Mouse (Mus musculus): ENCODE measurements at regions not wholly inside any gene's neighbourhood (a gene's known extent, or its start where the extent isn't known, plus 50 kb on each side); places are given as distances from the start of the nearest gene placed in this dataset.

DNA sequence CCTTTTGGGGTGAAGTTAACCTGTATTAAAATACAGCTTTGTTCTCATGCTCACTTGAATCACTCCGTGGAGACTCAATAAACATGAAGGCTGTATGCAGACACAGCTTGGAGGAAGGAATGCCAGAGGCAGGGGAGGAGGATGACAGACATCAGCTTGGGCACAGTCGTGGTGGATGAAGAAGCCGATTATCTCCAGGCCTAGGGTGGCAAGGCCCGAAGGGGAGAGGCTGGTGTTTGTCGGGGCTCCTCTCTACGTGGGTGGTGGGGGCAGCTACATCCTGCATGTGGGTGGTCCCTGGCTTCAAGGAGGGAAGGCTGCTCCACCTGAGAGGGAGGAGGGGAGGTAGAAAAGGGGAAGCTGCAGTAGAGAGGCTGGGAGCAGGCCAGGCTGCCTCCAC is 163.4 kb upstream of the Arl4c start:
- dilution Hi-C loops (cut with MboI; ENCODE audit: extremely low pct_ligation_motif_present, extremely low pct_unique_long_range_greater_than_20kb, low sequenced_read_pairs): no loop called here
- DNase-seq (ENCODE audit: extremely low read depth): no peak
- in situ Hi-C loops (cut with MboI; ENCODE audit: low pct_ligation_motif_present, low pct_unique_long_range_greater_than_20kb, low sequenced_read_pairs): no loop called here
- Histone ChIP-seq H3K79me2 (replicated peaks; ENCODE audit: control insufficient read depth, extremely low read depth, insufficient read depth, poor library complexity, severe bottlenecking) (no peaks in the 10 kb centered on the region), H3K9ac (ENCODE audit: insufficient read depth, low read depth) (no peak overlapping the region), H3K4me1 (ENCODE audit: control insufficient read depth in 1 of 2, insufficient read depth in 2 of 2) (no peaks in the 10 kb centered on the region), H3K27me3 (replicated peaks) (no peaks in the 10 kb centered on the region), H3K4me2 (ENCODE audit: insufficient read depth, low read depth, poor library complexity, severe bottlenecking) (no peak overlapping the region), H3K27ac (ENCODE audit: insufficient read depth, low read depth) (no peak overlapping the region), H3K36me3 (replicated peaks in 1 of 2; ENCODE audit: control insufficient read depth in 1 of 2, insufficient read depth in 1 of 2, low read length in 1 of 2) (no peaks in the 10 kb centered on the region), H3K4me3 (replicated peaks in 1 of 3; ENCODE audit: low read depth in 2 of 3, low read length in 2 of 3, poor library complexity in 1 of 3) (no peak overlapping the region), H3K9me3 (replicated peaks; ENCODE audit: low read length) (peaks cover 56% of the 10 kb centered on the region)
- TF ChIP-seq MYC (IDR thresholded peaks at IDR 0.05; ENCODE audit: low read depth, low read length) (no peak), JUN (IDR thresholded peaks at IDR 0.05; ENCODE audit: insufficient read depth, low read depth, low read length) (no peak), BHLHE40 (IDR thresholded peaks at IDR 0.05; ENCODE audit: low read depth, low read length) (no peak), ZNF384 (IDR thresholded peaks at IDR 0.05; ENCODE audit: low read depth, low read length) (no peak), NELFE (IDR thresholded peaks at IDR 0.05; ENCODE audit: low read depth, low read length) (no peak), TCF12 (IDR thresholded peaks at IDR 0.05; ENCODE audit: low read depth, low read length) (no peak), RAD21 (IDR thresholded peaks at IDR 0.05; ENCODE audit: low read depth, low read length) (no peak), POLR2A (IDR thresholded peaks at IDR 0.05; ENCODE audit: low read depth, low read length) (no peak), MAFK (IDR thresholded peaks at IDR 0.05; ENCODE audit: insufficient replicate concordance, low read length) (no peak), USF2 (conservative IDR thresholded peaks at IDR 0.05; ENCODE audit: low read depth, low read length) (no peak), JUND (conservative IDR thresholded peaks at IDR 0.05; ENCODE audit: low read depth, low read length) (no peak), ETS1 (conservative IDR thresholded peaks at IDR 0.05; ENCODE audit: low read depth, low read length) (no peak), CHD2 (IDR thresholded peaks at IDR 0.05; ENCODE audit: low read length) (no peak)

DNA sequence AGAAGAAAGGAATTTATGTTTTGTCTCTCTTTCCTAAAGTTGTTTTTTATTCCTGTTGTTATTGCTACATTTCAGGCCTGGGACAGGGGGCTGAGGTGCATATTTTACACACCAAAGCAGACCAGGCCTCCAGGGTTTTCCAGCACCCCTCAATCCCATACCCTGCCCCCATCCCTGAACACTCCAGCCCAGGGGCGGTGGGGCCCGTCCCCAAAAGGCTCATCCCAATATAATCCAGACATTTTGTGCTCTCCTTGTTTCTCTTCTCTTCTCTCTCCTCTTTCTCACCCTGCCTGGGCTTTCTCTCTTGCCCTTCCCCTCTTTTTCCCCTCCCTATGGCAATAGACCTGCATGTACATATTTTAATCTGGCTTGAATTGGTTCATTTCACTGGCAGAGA is 164.6 kb upstream of the Arl4c start:
- no peaks in the 10 kb centered on the region for H3K79me2 ChIP-seq (replicated peaks; ENCODE audit: control insufficient read depth, extremely low read depth, insufficient read depth, poor library complexity, severe bottlenecking)
- H3K36me3 ChIP-seq (replicated peaks in 1 of 2; ENCODE audit: control insufficient read depth in 1 of 2, insufficient read depth in 1 of 2, low read length in 1 of 2): no peaks in the 10 kb centered on the region
- no peaks in the 10 kb centered on the region for H3K27me3 ChIP-seq (replicated peaks)
- TF ChIP-seq MAFK (IDR thresholded peaks at IDR 0.05; ENCODE audit: insufficient replicate concordance, low read length) (no peak), ZKSCAN1 (IDR thresholded peaks at IDR 0.05; ENCODE audit: borderline replicate concordance, low read depth, low read length) (no peak), USF2 (conservative IDR thresholded peaks at IDR 0.05; ENCODE audit: low read depth, low read length) (no peak), ZMIZ1 (IDR thresholded peaks at IDR 0.05; ENCODE audit: low read depth, low read length) (no peak), MAZ (IDR thresholded peaks at IDR 0.05; ENCODE audit: low read depth, low read length) (no peak), POLR2A (IDR thresholded peaks at IDR 0.05; ENCODE audit: low read depth, low read length) (no peak), MAX (IDR thresholded peaks at IDR 0.05; ENCODE audit: low read length) (no peak), POLR2AphosphoS2 (IDR thresholded peaks at IDR 0.05; ENCODE audit: low read depth, low read length) (no peak), HCFC1 (IDR thresholded peaks at IDR 0.05; ENCODE audit: low read depth, low read length) (no peak), SMC3 (IDR thresholded peaks at IDR 0.05; ENCODE audit: low read depth, low read length) (no peak), BHLHE40 (IDR thresholded peaks at IDR 0.05; ENCODE audit: low read depth, low read length) (no peak), RCOR1 (conservative IDR thresholded peaks at IDR 0.05; ENCODE audit: low read depth, low read length) (no peak), TBP (conservative IDR thresholded peaks at IDR 0.05; ENCODE audit: low read depth, low read length) (no peak)
- in situ Hi-C loops (cut with MboI; ENCODE audit: low pct_ligation_motif_present, low pct_unique_long_range_greater_than_20kb, low sequenced_read_pairs): no loop called here
- H3K4me3 ChIP-seq (replicated peaks in 1 of 3; ENCODE audit: low read depth in 2 of 3, low read length in 2 of 3, poor library complexity in 1 of 3): no peak overlapping the region
- peaks cover 58% of the 10 kb centered on the region for H3K9me3 ChIP-seq (replicated peaks; ENCODE audit: low read length)
- no peak for DNase-seq (ENCODE audit: extremely low read depth)
- H3K9ac ChIP-seq (ENCODE audit: insufficient read depth, low read depth): no peak overlapping the region
- no peak overlapping the region for H3K27ac ChIP-seq (ENCODE audit: insufficient read depth, low read depth)
- dilution Hi-C loops (cut with MboI; ENCODE audit: extremely low pct_ligation_motif_present, extremely low pct_unique_long_range_greater_than_20kb, low sequenced_read_pairs): no loop called here
- no peak overlapping the region for H3K4me2 ChIP-seq (ENCODE audit: insufficient read depth, low read depth, poor library complexity, severe bottlenecking)
- no peaks in the 10 kb centered on the region for H3K4me1 ChIP-seq (ENCODE audit: control insufficient read depth in 1 of 2, insufficient read depth in 2 of 2)
